Mouse (Mus musculus): Measurements from ENCODE around the gene Arid1b. TPM values are rescaled to one million over a fixed set of nuclear protein-coding genes. Genes with fewer than 3 reads are reported as not detected.

Gene Arid1b
- polyA plus RNA-seq, 1 experiment from 2014 or later = 7.2 TPM

GRCm38 (mm10) chr17:5112116-5112515, 118.0 kb downstream of the Arid1b start:
- no peaks in the 10 kb centered on the region for H3K36me3 ChIP-seq (ENCODE audit: insufficient read depth, low read length)
- DNase-seq (ENCODE audit: low spot score) (no peak), ATAC-seq (no peak)
- 70% methylated on average over 4 of the region's 4 CpGs for WGBS
- H3K27me3 ChIP-seq (replicated peaks; ENCODE audit: insufficient read depth, low read length) = no peaks in the 10 kb centered on the region
- H3K4me3 ChIP-seq (ENCODE audit: low read depth, low read length) = no peak overlapping the region
- peaks cover 12% of the 10 kb centered on the region for H3K4me1 ChIP-seq (ENCODE audit: insufficient read depth, low read depth, low read length)
- no peak overlapping the region for H3K4me2 ChIP-seq (replicated peaks; ENCODE audit: low read depth, low read length)
- H3K9ac ChIP-seq (replicated peaks; ENCODE audit: low read depth) = no peak overlapping the region
- TF ChIP-seq CTCF (IDR thresholded peaks at IDR 0.05) (no peak), EP300 (IDR thresholded peaks at IDR 0.05) (no peak)
- H3K9me3 ChIP-seq (ENCODE audit: low read length) = no peaks in the 10 kb centered on the region
- H3K27ac ChIP-seq (ENCODE audit: low read length) = no peak overlapping the region

GRCm38 (mm10) chr17:5115952-5116351, 121.8 kb downstream of the Arid1b start:
- H3K27me3 ChIP-seq (replicated peaks; ENCODE audit: insufficient read depth, low read length) = no peaks in the 10 kb centered on the region
- H3K9ac ChIP-seq (replicated peaks; ENCODE audit: low read depth) = no peak overlapping the region
- no peak overlapping the region for H3K4me2 ChIP-seq (replicated peaks; ENCODE audit: low read depth, low read length)
- H3K9me3 ChIP-seq (ENCODE audit: low read length) = no peaks in the 10 kb centered on the region
- H3K4me1 ChIP-seq (ENCODE audit: insufficient read depth, low read depth, low read length) = 0 out of 2 replicates have a peak, but pooled peaks cover 3% of the 10 kb centered on the region
- no peak overlapping the region for H3K4me3 ChIP-seq (ENCODE audit: low read depth, low read length)
- TF ChIP-seq EP300 (IDR thresholded peaks at IDR 0.05) (no peak), CTCF (IDR thresholded peaks at IDR 0.05) (no peak; the same call in 1 of the 2 replicates)
- no peaks in the 10 kb centered on the region for H3K36me3 ChIP-seq (ENCODE audit: insufficient read depth, low read length)
- 82% methylated on average over 6 of the region's 6 CpGs for WGBS
- H3K27ac ChIP-seq (ENCODE audit: low read length) = no peak overlapping the region
- ATAC-seq = peak; percentile 37
- peak; percentile 44 for DNase-seq (ENCODE audit: low spot score)

GRCm38 (mm10) chr17:5116990-5117389, 122.9 kb downstream of the Arid1b start:
- Histone ChIP-seq H3K36me3 (ENCODE audit: insufficient read depth, low read length) (no peaks in the 10 kb centered on the region), H3K27me3 (replicated peaks; ENCODE audit: insufficient read depth, low read length) (no peaks in the 10 kb centered on the region), H3K4me1 (ENCODE audit: insufficient read depth, low read depth, low read length) (0 out of 2 replicates have a peak, but pooled peaks cover 6% of the 10 kb centered on the region), H3K9ac (replicated peaks; ENCODE audit: low read depth) (no peak overlapping the region), H3K9me3 (ENCODE audit: low read length) (no peaks in the 10 kb centered on the region), H3K4me2 (replicated peaks; ENCODE audit: low read depth, low read length) (no peak overlapping the region), H3K4me3 (ENCODE audit: low read depth, low read length) (no peak overlapping the region), H3K27ac (ENCODE audit: low read length) (peak overlapping the region; percentile 26; the same call in 1 of the 2 replicates)
- DNase-seq (ENCODE audit: low spot score) (no peak), ATAC-seq (no peak)
- no peak for TF ChIP-seq CTCF (IDR thresholded peaks at IDR 0.05)
- TF ChIP-seq EP300 (IDR thresholded peaks at IDR 0.05) = no peak
- WGBS = 67% methylated on average over 2 of the region's 2 CpGs

GRCm38 (mm10) chr17:5118171-5118570, 124.0 kb downstream of the Arid1b start:
- TF ChIP-seq EP300 (IDR thresholded peaks at IDR 0.05) (no peak), CTCF (IDR thresholded peaks at IDR 0.05) (no peak)
- Histone ChIP-seq H3K9me3 (ENCODE audit: low read length) (no peaks in the 10 kb centered on the region), H3K9ac (replicated peaks; ENCODE audit: low read depth) (no peak overlapping the region), H3K27ac (ENCODE audit: low read length) (peak overlapping the region; percentile 26; the same call in 1 of the 2 replicates), H3K27me3 (replicated peaks; ENCODE audit: insufficient read depth, low read length) (no peaks in the 10 kb centered on the region), H3K4me2 (replicated peaks; ENCODE audit: low read depth, low read length) (no peak overlapping the region), H3K36me3 (ENCODE audit: insufficient read depth, low read length) (no peaks in the 10 kb centered on the region), H3K4me1 (ENCODE audit: insufficient read depth, low read depth, low read length) (0 out of 2 replicates have a peak, but pooled peaks cover 6% of the 10 kb centered on the region), H3K4me3 (ENCODE audit: low read depth, low read length) (no peak overlapping the region)
- peak; percentile 71 for ATAC-seq
- peak; percentile 54 for DNase-seq (ENCODE audit: low spot score)
- WGBS = 55% methylated on average over 4 of the region's 4 CpGs

GRCm38 (mm10) chr17:5124643-5125042, 130.5 kb downstream of the Arid1b start:
- Histone ChIP-seq H3K27ac (ENCODE audit: low read length) (peak overlapping the region; percentile 79), H3K4me3 (ENCODE audit: low read depth, low read length) (no peak overlapping the region), H3K27me3 (replicated peaks; ENCODE audit: insufficient read depth, low read length) (no peaks in the 10 kb centered on the region), H3K4me1 (ENCODE audit: insufficient read depth, low read depth, low read length) (peaks cover 8% of the 10 kb centered on the region; the same call in 1 of the 2 replicates), H3K4me2 (replicated peaks; ENCODE audit: low read depth, low read length) (no peak overlapping the region), H3K9ac (replicated peaks; ENCODE audit: low read depth) (no peak overlapping the region), H3K9me3 (ENCODE audit: low read length) (no peaks in the 10 kb centered on the region), H3K36me3 (ENCODE audit: insufficient read depth, low read length) (no peaks in the 10 kb centered on the region)
- 52% methylated on average over 2 of the region's 2 CpGs for WGBS
- TF ChIP-seq EP300 (IDR thresholded peaks at IDR 0.05) (no peak), CTCF (IDR thresholded peaks at IDR 0.05) (no peak)
- ATAC-seq = no peak
- DNase-seq (ENCODE audit: low spot score) = no peak

- 50% methylated on average over 5 of the region's 5 CpGs for WGBS
- no peak overlapping the region for H3K9ac ChIP-seq (replicated peaks; ENCODE audit: low read depth)
Measured at GRCm38 (mm10) chr17:5125084-5125855, 131.1 kb downstream of the Arid1b start.

More at GRCm38 (mm10) chr17:5125084-5125855, 131.1 kb downstream of the Arid1b start:
- no peak overlapping the region for H3K4me3 ChIP-seq (ENCODE audit: low read depth, low read length)
- 0 out of 2 replicates have a peak, but pooled peaks have one; percentile 56 for TF ChIP-seq EP300 (IDR thresholded peaks at IDR 0.05)
- no peak for TF ChIP-seq CTCF (IDR thresholded peaks at IDR 0.05)
- H3K27ac ChIP-seq (ENCODE audit: low read length) = peak overlapping the region; percentile 79
- H3K9me3 ChIP-seq (ENCODE audit: low read length) = no peaks in the 10 kb centered on the region
- H3K36me3 ChIP-seq (ENCODE audit: insufficient read depth, low read length) = no peaks in the 10 kb centered on the region
- ATAC-seq (peak; percentile 83), DNase-seq (ENCODE audit: low spot score) (peak; percentile 70)
- no peak overlapping the region for H3K4me2 ChIP-seq (replicated peaks; ENCODE audit: low read depth, low read length)
- no peaks in the 10 kb centered on the region for H3K27me3 ChIP-seq (replicated peaks; ENCODE audit: insufficient read depth, low read length)
- H3K4me1 ChIP-seq (ENCODE audit: insufficient read depth, low read depth, low read length) = peaks cover 8% of the 10 kb centered on the region; the same call in 1 of the 2 replicates

All from lung, postnatal 0 days (tissue).